Mouse (Mus musculus) gastrocnemius, postnatal 36 days (tissue): ENCODE measurements around the gene Icam5. TPM values are rescaled to one million over a fixed set of nuclear protein-coding genes. Genes with fewer than 3 reads are reported as not detected.

Experiments used
- DNase-seq, 2 experiments: peaks; one replicate each; pipeline ENCODE4 v3.0.0; 2022
- intact Hi-C: fragments of 180-260 bp; cut with DNase I; formaldehyde crosslinking; loops from one replicate; pipeline ENCODE4 v1.15.1; 2025
- total RNA-seq, 2 experiments: library from RNA; stranded (reverse); gene quantifications; 2 replicates each; pipeline ENCODE4 v1.2.3; 2021

Gene Icam5
- total RNA-seq, 2 experiments from 2014 or later, result not detected

- DNase-seq, result no peak
- intact Hi-C loops, result no loop called here
Observed at GRCm38 (mm10) chr9:21011846-21012312, 20.0 kb upstream of the Icam5 start.

- intact Hi-C loops, result no loop called here
- DNase-seq, result no peak
Observed at GRCm38 (mm10) chr9:21012368-21012767, 19.5 kb upstream of the Icam5 start.

- peak; percentile 50 to 57 for DNase-seq
- intact Hi-C loops, result no loop called here
Observed at GRCm38 (mm10) chr9:21014691-21015570, 16.9 kb upstream of the Icam5 start.

GRCm38 (mm10) chr9:21015571-21016130 is 16.2 kb upstream of the Icam5 start, which contains the start of gene Icam1:
Icam1 (plus strand) TSS chr9:21015985.
- peak; percentile 50 to 56 for DNase-seq
- intact Hi-C loops, result no loop called here

GRCm38 (mm10) chr9:21016331-21017176 is 15.3 kb upstream of the Icam5 start:
- intact Hi-C loops, result no loop called here
- DNase-seq, result no peak

GRCm38 (mm10) chr9:21017177-21017575 is 14.7 kb upstream of the Icam5 start:
- DNase-seq, result no peak
- intact Hi-C loops, result no loop called here

DNA sequence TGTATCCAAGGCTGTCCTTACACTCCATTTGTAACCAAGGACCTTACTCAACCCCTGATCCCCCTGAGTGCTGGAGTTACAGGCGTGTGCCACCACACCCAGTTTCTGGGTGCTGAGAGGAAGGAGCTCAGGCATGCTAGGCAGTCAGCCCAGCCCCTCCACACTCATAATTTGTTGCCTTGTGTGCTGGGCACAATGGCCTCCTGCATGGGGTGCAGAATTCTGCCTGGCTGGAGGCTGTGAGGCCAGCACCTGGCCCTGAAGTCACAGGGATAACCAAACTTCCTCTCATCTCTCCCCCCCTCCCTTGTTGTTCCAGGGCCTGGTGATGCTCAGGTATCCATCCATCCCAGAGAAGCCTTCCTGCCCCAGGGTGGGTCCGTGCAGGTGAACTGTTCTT is 13.3 kb upstream of the Icam5 start:
- no peak for DNase-seq
- intact Hi-C loops, result no loop called here

DNA sequence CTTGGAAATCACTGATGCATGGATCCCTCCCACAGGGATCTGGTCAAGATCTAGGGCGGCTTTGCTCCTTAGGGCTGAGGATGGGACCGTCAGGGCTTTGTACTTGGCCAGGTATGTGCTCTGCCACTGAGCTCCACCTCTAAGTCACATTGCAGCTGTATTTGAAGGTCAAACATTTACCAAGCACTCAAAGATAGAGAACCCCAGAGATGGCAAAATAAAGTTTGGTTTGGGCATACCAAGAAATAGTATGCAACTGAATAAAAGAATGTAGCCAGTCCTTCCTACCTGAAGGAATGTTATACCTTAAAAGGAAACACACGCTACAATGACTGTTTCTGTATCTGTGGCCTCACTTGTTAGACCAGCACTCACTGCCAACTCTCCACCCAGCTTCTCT is 10.5 kb upstream of the Icam5 start:
- DNase-seq, result no peak

GRCm38 (mm10) chr9:21022288-21022687 is 9.6 kb upstream of the Icam5 start:
- intact Hi-C loops, result no loop called here

More for the DNA sequence above, 10.5 kb upstream of the Icam5 start:
- intact Hi-C loops, result no loop called here

GRCm38 (mm10) chr9:21022726-21023125 is 9.1 kb upstream of the Icam5 start:
- DNase-seq, result no peak
- intact Hi-C loops, result no loop called here

More at GRCm38 (mm10) chr9:21022288-21022687, 9.6 kb upstream of the Icam5 start:
- no peak for DNase-seq

DNA sequence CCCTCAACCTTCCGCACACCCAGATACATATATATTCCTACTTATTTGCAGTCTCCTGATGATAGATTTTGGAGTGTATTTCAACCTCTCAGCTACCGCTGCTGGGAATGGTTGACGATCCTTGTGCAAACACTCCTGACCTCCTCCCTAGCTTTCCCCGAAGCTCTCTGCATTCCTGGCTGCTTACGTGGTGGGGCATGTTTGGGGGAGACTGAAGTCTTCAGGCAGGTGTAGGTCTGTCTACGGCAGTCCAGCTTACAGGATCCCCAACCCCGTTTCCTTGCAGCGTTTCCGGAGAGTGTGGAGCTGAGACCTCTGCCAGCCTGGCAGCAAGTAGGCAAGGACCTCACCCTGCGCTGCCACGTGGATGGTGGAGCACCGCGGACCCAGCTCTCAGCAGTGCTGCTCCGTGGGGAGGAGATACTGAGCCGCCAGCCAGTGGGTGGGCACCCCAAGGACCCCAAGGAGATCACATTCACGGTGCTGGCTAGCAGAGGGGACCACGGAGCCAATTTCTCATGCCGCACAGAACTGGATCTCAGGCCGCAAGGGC is 6.5 kb upstream of the Icam5 start:
- intact Hi-C loops, result no loop called here
- DNase-seq, result no peak

DNA sequence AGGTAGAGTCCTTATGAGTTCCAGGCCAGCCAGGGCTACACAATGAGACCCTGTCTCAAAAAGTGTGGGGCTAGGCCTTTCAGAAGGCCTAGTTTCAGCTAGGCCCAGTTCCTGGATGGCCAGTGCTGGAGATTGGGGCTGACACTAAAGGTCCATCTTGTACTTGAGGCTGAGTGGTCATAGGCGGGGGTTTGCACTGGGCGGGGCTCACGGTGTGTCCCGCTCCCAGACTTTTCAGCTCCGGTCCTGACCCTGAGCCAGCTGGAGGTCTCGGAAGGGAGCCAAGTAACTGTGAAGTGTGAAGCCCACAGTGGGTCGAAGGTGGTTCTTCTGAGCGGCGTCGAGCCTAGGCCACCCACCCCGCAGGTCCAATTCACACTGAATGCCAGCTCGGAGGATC is 5.0 kb upstream of the Icam5 start:
- no peak for DNase-seq
- intact Hi-C loops, result no loop called here

- intact Hi-C loops, result no loop called here
- no peak for DNase-seq
Observed at GRCm38 (mm10) chr9:21027774-21028290, 4.0 kb upstream of the Icam5 start.

- intact Hi-C loops, result no loop called here
Observed at GRCm38 (mm10) chr9:21028560-21029110, 3.2 kb upstream of the Icam5 start.

DNA sequence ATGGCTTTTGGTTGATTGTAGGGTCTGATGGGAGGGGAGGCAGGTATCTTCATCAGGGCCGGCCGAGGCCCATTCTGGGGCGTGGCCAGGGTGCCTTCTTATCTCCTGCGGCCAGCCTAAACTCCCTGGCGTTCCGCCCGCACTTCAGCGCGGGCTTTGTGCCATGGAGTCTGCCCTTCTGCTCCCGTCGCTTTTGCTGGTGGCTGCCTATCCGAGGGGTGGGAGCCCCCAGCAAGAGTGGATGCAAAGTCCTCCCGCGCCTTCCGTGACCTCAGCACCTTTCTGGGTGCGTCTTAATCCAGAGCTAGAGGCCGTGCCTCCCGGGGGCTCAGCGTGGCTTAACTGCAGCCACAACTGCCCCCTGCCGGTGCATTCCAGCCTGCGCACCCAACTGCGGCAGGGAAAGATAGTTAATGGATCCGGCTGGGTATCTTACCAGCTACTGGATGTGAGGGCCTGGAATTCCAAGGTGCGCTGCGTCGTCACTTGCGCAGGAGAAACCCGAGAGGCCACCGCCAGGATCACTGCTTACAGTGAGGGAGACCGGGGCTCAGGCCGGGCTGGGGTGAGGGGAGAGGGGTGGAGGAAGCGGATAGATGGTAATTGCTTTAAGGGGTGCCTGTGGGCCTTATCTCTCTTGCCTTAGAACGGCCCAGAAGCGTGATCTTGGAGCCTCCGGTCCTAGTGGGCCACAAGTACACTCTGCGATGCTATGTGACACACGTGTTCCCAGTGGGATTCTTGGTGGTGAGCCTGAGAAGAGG is 2.4 kb upstream of the Icam5 start, which contains the start of gene Icam4:
Gene Icam4, plus strand, starts transcription at position 83 of the 764 bp plus-strand sequence.
- peak; percentile 81 to 83 for DNase-seq
- intact Hi-C loops, result loop anchor here (5.0 kb wide), 1 partner anchor 108 kb away; no protein-coding TSS in a partner anchor

More at GRCm38 (mm10) chr9:21028560-21029110, 3.2 kb upstream of the Icam5 start:
- no peak for DNase-seq

DNA sequence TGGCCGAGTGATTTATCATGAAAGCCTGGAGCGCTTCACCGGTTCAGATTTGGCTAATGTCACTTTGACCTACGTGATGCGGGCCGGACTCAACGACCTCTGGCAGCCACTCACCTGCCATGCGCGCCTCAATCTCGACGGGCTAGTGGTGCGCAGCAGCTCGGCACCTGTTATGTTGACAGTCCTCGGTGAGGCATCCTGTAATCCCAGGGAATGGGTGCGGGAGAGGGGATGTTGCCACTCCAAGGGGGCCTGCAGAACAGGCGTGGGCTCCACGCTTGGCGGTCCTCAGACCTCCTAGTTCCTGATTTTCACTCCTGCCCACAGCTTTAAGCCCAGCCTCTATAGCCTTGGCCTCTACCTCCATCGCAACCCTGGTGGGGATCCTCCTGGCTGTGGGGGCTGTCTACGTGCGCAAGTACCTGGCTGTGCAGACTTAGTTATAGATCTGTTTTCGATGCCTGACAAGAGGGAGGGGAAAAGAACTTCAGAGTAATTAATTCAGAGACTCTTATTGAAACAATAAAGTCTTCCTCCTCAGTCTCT is 1.7 kb upstream of the Icam5 start:
- no peak for DNase-seq
- intact Hi-C loops, result loop anchor here (5.0 kb wide), 1 partner anchor 107 kb away; no protein-coding TSS in a partner anchor

DNA sequence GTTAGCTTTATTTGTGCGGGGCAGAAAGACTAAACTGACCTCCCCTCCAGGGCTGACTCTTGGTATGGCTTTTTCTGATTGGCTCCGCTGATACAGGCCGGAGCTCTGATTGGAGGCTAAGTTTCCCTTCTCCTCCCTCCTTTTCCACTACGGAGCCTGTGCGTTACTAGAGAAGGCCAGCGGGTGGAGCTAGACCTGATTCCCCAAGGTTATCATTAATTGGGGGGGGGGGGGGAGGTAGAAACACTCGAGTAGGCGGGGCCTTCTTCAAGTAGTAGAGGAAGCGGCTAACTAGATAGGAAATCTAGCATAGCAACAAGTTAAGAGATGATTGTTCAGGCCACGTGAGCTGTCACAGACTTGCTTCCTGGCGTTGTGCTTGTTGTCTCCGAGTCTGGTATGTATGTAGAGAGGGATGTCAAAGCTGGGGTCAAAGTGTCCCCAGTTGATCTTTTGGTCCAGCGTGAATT is 1.1 kb upstream of the Icam5 start:
- peak; percentile 78 to 84 for DNase-seq
- intact Hi-C loops, result loop anchor here (5.0 kb wide), 1 partner anchor 106 kb away; no protein-coding TSS in a partner anchor

- intact Hi-C loops, result loop anchor here (5.0 kb wide), 1 partner anchor 106 kb away; no protein-coding TSS in a partner anchor
- DNase-seq, result peak; percentile 32 to 57
Observed at GRCm38 (mm10) chr9:21031251-21031895, 500 bp upstream of the Icam5 start.
